Mouse (Mus musculus) heart, postnatal 0 days (tissue): ENCODE measurements around the gene Rec8. TPM values are rescaled to one million over a fixed set of nuclear protein-coding genes. Genes with fewer than 3 reads are reported as not detected.
A peak's percentile ranks its signal among the peaks of the same experiment; 100 is the strongest.

Experiments used
- ATAC-seq: fragments of 200-750 bp; cut with Nextera tagmentation; 2 replicates; pipeline ENCODE4 v1.8.0; 2017; ENCODE audit warnings: low read depth, moderate number of reproducible peaks, moderate library complexity; ENCODE audit not compliant: insufficient read depth
- DNase-seq: peaks from one replicate; pipeline ENCODE4 v3.0.0-alpha.2; 2016; ENCODE audit warnings: low spot score
- H3K27ac ChIP-seq: fragments of 300-500 bp; sonication (generic); 2 replicates; pipeline ENCODE4 v1.5.1; 2014; ENCODE audit warnings: low read depth, mild to moderate bottlenecking
- H3K27me3 ChIP-seq: fragments of 300-500 bp; sonication (generic); 2 replicates; pipeline ENCODE4 v1.6.1; 2014; ENCODE audit warnings: low read length, mixed read lengths; ENCODE audit not compliant: control insufficient read depth, insufficient read depth
- H3K36me3 ChIP-seq: fragments of 300-500 bp; sonication (generic); replicated peaks from 2 replicates; pipeline ENCODE4 v1.6.1; 2014; ENCODE audit warnings: low read length, mixed read lengths; ENCODE audit not compliant: control insufficient read depth, insufficient read depth
- H3K4me1 ChIP-seq: fragments of 300-500 bp; sonication (generic); 2 replicates; pipeline ENCODE4 v1.6.1; 2014; ENCODE audit warnings: antibody characterized with exemption; ENCODE audit not compliant: control insufficient read depth, insufficient read depth
- H3K4me2 ChIP-seq: fragments of 300-500 bp; sonication (generic); 2 replicates; pipeline ENCODE4 v1.6.1; 2014; ENCODE audit warnings: low read depth, mild to moderate bottlenecking, low read length, moderate library complexity
- H3K4me3 ChIP-seq: fragments of 300-500 bp; sonication (generic); 2 replicates; pipeline ENCODE4 v1.5.1; 2014; ENCODE audit warnings: low read depth, low read length
- H3K9ac ChIP-seq: fragments of 300-500 bp; sonication (generic); replicated peaks from 2 replicates; pipeline ENCODE4 v1.6.1; 2014; ENCODE audit warnings: low read depth, low read length, mixed read lengths
- H3K9me3 ChIP-seq: fragments of 300-500 bp; sonication (generic); replicated peaks from 2 replicates; pipeline ENCODE4 v1.6.1; 2016; ENCODE audit warnings: low read length; ENCODE audit not compliant: control insufficient read depth
- CTCF ChIP-seq: IDR thresholded peaks from 2 replicates; pipeline ENCODE4 v1.5.1; 2016; ENCODE audit warnings: antibody characterized with exemption, control low read depth, low read depth
- EP300 ChIP-seq: IDR thresholded peaks from 2 replicates; pipeline ENCODE4 v1.6.1; 2016; ENCODE audit warnings: antibody characterized with exemption, low read depth
- WGBS: fragments of 180-500 bp; shearing (Covaris S2); extraction: QIAGEN DNeasy Blood & Tissue Kit; methylation state at CpG from one replicate; pipeline ENCODE4 v1.1.7; 2014; 5-methylcytosine and 5-hydroxymethylcytosine counted together
- polyA plus RNA-seq: library from polyadenylated mRNA; unstranded; fragments of >200 nt; fragmentation: Nextera tagmentation; extraction: Ambion mirVana; gene quantifications from 2 replicates; pipeline ENCODE4 v1.2.1, GENCODE M21; 2015
- total RNA-seq: library from RNA; depleted of rRNA; stranded (reverse); fragments of >200 nt; gene quantifications from 2 replicates; pipeline ENCODE4 v1.2.3, GENCODE M21; 2014; ENCODE audit warnings: low replicate concordance

Rec8 gene
- total and polyA plus RNA-seq, 2 experiments from 2014 or later = 1.5 to 2.1 TPM

- peak; percentile 89 for ATAC-seq
- Histone ChIP-seq H3K9me3 (no peaks in the 10 kb centered on the region), H3K4me1 (peaks cover 6% of the 10 kb centered on the region; the same call in 1 of the 2 replicates), H3K4me2 (peak within 1 kb of the TSS; percentile 96), H3K36me3 (peaks cover 79% of the 10 kb centered on the region), H3K4me3 (peak within 1 kb of the TSS; percentile 66), H3K27ac (peak within 1 kb of the TSS; percentile 56), H3K27me3 (no peaks in the 10 kb centered on the region), H3K9ac (peak within 1 kb of the TSS; percentile 63)
- under 1% methylated on average over 33 of the region's 33 CpGs for WGBS
- TF ChIP-seq CTCF = no peak
- peak; percentile 79; the same call in 1 of the 2 replicates for TF ChIP-seq EP300
- peak; percentile 89 for DNase-seq
Measured at GRCm38 (mm10) chr14:55635523-55636007, 17.7 kb downstream of the Rec8 start, which contains the start of gene Ipo4. Gene Ipo4, minus strand, starts transcription at chr14:55635957.

- TF ChIP-seq CTCF (no peak), EP300 (no peak)
- H3K4me3 ChIP-seq = no peak within 1 kb of the TSS
- ATAC-seq (no peak), DNase-seq (no peak)
- no peak within 1 kb of the TSS for H3K4me2 ChIP-seq
- no peaks in the 10 kb centered on the region for H3K27me3 ChIP-seq
- 89% methylated on average over 9 of the region's 9 CpGs for WGBS
- H3K9ac ChIP-seq = no peak within 1 kb of the TSS
- peaks cover 67% of the 10 kb centered on the region for H3K36me3 ChIP-seq
- no peak within 1 kb of the TSS for H3K27ac ChIP-seq
- H3K4me1 ChIP-seq = peaks cover 18% of the 10 kb centered on the region
- no peaks in the 10 kb centered on the region for H3K9me3 ChIP-seq
Measured at GRCm38 (mm10) chr14:55637795-55638194, 20.0 kb downstream of the Rec8 start, which contains the start of gene Gm49378. Gene Gm49378, minus strand, starts transcription at chr14:55637895.

GRCm38 (mm10) chr14:55640816-55641215 is 23.0 kb downstream of the Rec8 start:
- H3K9ac ChIP-seq = no peak overlapping the region
- ATAC-seq (no peak), DNase-seq (no peak)
- H3K4me2 ChIP-seq = no peak overlapping the region
- TF ChIP-seq EP300 = no peak
- no peak for TF ChIP-seq CTCF
- no peaks in the 10 kb centered on the region for H3K9me3 ChIP-seq
- peaks cover 53% of the 10 kb centered on the region for H3K36me3 ChIP-seq
- no peaks in the 10 kb centered on the region for H3K27me3 ChIP-seq
- H3K4me1 ChIP-seq = peaks cover 17% of the 10 kb centered on the region
- H3K27ac ChIP-seq = no peak overlapping the region
- H3K4me3 ChIP-seq = no peak overlapping the region
- WGBS = 94% methylated on average over 14 of the region's 14 CpGs

GRCm38 (mm10) chr14:55641291-55641690 is 23.5 kb downstream of the Rec8 start:
- DNase-seq (no peak), ATAC-seq (no peak)
- peaks cover 17% of the 10 kb centered on the region for H3K4me1 ChIP-seq
- WGBS = 93% methylated on average over 13 of the region's 13 CpGs
- peaks cover 56% of the 10 kb centered on the region for H3K36me3 ChIP-seq
- H3K27ac ChIP-seq = no peak overlapping the region
- no peaks in the 10 kb centered on the region for H3K27me3 ChIP-seq
- H3K4me3 ChIP-seq = no peak overlapping the region
- H3K9me3 ChIP-seq = no peaks in the 10 kb centered on the region
- H3K4me2 ChIP-seq = no peak overlapping the region
- TF ChIP-seq EP300 (no peak), CTCF (no peak)
- H3K9ac ChIP-seq = no peak overlapping the region

- H3K27ac ChIP-seq = peak overlapping the region; percentile 98
- H3K9ac ChIP-seq = peak overlapping the region; percentile 86
- TF ChIP-seq EP300 (no peak), CTCF (no peak)
- H3K4me2 ChIP-seq = peak overlapping the region; percentile 96
- peak overlapping the region; percentile 98 for H3K4me3 ChIP-seq
- ATAC-seq (no peak), DNase-seq (no peak)
- peaks cover 49% of the 10 kb centered on the region for H3K36me3 ChIP-seq
- WGBS = 15% methylated on average over 8 of the region's 8 CpGs
- H3K27me3 ChIP-seq = no peaks in the 10 kb centered on the region
- no peaks in the 10 kb centered on the region for H3K9me3 ChIP-seq
- H3K4me1 ChIP-seq = peaks cover 17% of the 10 kb centered on the region
Measured at GRCm38 (mm10) chr14:55642679-55643059, 24.8 kb downstream of the Rec8 start.
